Mouse (Mus musculus) cerebellum, postnatal 36 days (tissue): Measurements from ENCODE around the gene Gse1.
"Not testable (repeated sequence)": the region's sequence is repeated elsewhere in the genome, so short reads cannot be mapped to it uniquely, and the experiment has no call there.

Experiments
- DNase-seq, 2 experiments: peaks; one replicate each; pipeline ENCODE4 v3.0.0; 2021 to 2022; ENCODE audit warnings: mixed read lengths in 2 of 2

Gse1 gene

GRCm38 (mm10) chr8:120351332-120352071 lies 123.2 kb downstream of the Gse1 start:
- DNase-seq, result no peak

DNA sequence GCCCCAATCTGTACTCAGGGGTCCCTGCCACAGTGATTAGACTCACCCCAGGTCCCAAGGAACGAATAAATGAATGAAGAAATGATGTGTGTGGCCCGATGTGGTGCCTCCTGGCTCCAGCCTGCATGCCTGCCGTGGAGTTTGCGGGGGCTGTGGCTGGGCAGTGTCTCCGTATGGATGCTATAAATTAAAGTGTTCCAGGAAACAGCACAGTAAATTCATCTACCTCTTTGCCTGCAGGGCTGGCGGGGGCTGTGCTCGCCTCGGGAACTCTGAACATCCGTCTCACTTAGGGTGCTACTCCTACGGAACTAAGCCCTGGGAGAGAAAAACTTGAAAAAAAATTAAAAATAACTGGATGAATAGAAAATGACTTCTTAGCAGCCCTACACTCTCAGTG lies 123.8 kb downstream of the Gse1 start:
- no peak for DNase-seq

- DNase-seq, result no peak
Measured at GRCm38 (mm10) chr8:120356067-120356466, 127.8 kb downstream of the Gse1 start.

DNA sequence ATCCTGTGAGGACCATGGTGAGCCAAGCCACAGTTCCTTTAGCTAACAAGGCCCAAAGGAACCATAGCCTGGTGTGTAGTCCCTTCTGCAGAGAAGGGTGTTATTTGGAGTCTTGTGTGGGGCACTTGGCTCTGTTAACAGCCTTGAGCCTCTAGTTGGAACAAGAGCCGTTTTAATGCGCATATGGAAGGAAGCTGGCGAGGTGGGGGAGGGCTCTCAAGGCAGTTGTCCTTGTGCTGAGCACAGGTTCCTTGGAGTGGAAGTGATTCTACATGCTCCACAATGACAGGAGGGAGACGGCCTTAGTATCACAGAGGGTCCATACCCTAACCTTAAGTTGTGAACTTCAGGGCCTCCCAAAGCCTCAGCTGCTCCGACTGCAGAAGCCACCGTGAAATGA lies 129.2 kb downstream of the Gse1 start:
- no peak for DNase-seq

GRCm38 (mm10) chr8:120361301-120361700 lies 133.0 kb downstream of the Gse1 start:
- peak; percentile 78 to 83 for DNase-seq

GRCm38 (mm10) chr8:120363552-120364071 lies 135.4 kb downstream of the Gse1 start:
- DNase-seq, result no peak

DNA sequence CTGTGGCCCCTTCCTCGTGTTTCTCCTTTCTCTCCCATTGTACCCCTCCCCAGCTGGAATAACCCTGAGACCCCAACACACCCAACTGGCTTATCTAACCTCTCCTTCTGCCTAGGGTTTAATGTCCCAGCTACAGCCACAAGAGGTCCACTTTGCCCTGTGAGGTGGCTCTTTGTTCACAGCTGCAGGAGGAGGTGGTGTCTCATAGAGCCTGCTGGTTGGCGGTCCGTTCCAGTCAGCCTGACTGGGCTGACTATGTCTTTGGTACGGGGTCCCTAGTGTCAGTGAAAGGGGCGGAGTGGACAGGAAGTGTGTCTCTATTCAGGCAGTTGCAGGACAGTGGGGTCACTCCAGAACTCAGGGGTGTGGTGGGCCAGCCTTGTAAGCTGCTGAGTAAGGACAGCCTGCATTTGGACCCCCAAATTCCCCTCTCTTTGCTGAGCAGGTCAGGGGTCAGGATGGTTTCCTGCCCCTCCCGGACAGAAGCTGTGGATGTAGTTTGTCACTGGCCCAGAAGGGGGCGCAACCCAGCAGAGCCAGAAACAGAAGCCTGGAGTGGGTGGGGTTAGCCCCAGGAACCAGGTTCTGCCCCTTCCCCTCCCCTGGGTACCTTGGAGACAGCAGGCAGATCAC lies 136.0 kb downstream of the Gse1 start:
- peak; percentile 55 to 57 for DNase-seq

DNA sequence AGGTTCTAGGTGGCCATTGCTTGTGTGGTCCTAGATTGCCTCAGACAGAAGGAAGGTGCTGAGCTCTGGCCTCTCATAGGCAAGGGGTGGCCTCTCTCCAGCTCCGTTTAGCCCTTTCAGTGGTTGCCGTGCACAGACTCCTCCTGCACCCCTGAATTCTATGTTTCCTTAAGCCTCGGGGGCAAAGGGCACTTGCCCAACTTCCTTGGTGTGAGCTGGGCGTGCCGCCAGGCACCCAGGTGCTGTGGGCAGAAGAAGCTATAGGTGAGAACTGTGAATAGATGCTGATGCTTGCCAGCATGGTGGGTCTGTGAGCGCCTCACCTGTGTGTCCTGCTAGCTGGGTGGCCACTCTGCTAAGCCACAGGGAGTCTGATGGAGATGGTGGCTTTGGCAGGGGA lies 138.6 kb downstream of the Gse1 start:
- no peak for DNase-seq

GRCm38 (mm10) chr8:120368191-120368590 lies 139.9 kb downstream of the Gse1 start:
- not testable (repeated sequence) for DNase-seq

- DNase-seq, result peak; percentile 63 to 80
Measured at GRCm38 (mm10) chr8:120368814-120369649, 140.8 kb downstream of the Gse1 start.

- no peak for DNase-seq
Measured at GRCm38 (mm10) chr8:120369956-120370355, 141.7 kb downstream of the Gse1 start.

- DNase-seq, result no peak
Measured at GRCm38 (mm10) chr8:120370461-120370860, 142.2 kb downstream of the Gse1 start.

DNA sequence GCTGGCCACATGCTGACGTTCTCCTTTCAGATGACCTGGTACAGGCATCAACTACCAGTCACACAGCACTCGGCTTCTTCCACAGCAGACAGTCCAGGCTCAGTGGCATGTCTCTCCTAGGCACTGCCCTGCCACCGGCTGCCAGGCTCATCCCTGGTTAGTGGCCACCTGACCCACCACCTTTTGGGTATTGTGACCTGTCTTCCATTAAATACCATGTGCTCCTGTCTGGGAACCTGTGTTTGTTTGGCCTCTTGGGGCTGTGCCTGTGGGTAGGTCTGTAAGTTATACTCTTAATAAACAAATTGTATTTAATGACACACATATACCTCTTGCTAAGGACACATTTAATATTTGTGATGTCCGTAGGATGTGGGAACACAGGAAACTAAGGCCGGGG lies 142.9 kb downstream of the Gse1 start:
- DNase-seq, result no peak

DNA sequence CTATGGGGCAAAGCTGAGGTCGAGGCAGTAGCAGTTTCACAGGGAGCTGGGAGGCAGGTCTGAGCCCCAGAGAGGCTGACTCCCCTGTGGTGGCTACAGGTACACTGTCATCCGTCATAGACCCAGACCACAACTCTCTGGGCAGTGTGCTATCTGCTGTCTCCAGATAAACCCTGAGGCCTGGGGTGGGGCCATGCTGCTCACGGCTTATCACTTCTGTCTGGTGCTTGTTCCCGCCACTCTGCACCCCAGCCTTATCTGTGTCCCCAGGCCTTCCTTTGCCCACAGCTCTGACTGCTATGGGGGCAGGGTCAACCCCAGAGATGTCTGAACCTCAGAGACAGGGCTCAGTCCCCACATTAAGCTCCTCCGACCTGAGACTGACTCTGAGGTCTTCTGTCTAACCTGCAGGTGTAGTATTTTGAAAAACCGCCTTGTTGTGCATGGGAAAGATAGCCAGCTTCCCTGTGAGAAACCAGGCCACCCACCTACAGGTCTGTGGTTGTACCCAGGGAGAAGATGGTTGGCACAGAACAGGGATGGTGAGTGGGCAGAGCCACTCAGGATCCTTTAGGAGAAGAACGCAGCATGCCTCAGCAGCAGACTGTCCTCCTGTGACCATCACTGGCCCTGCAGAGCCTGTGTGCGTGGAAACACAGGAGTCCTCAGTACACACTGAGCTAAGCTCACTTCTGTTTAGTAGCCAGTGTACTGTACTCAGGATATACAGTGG lies 143.6 kb downstream of the Gse1 start:
- DNase-seq, result no peak

- DNase-seq, result no peak
Measured at GRCm38 (mm10) chr8:120372684-120373083, 144.4 kb downstream of the Gse1 start.

- no peak for DNase-seq
Measured at GRCm38 (mm10) chr8:120373621-120374020, 145.4 kb downstream of the Gse1 start.

- no peak for DNase-seq
Measured at GRCm38 (mm10) chr8:120374070-120374469, 145.8 kb downstream of the Gse1 start.

- DNase-seq, result no peak
Measured at GRCm38 (mm10) chr8:120374514-120374913, 146.3 kb downstream of the Gse1 start.

- no peak for DNase-seq
Measured at GRCm38 (mm10) chr8:120375170-120375569, 146.9 kb downstream of the Gse1 start.

DNA sequence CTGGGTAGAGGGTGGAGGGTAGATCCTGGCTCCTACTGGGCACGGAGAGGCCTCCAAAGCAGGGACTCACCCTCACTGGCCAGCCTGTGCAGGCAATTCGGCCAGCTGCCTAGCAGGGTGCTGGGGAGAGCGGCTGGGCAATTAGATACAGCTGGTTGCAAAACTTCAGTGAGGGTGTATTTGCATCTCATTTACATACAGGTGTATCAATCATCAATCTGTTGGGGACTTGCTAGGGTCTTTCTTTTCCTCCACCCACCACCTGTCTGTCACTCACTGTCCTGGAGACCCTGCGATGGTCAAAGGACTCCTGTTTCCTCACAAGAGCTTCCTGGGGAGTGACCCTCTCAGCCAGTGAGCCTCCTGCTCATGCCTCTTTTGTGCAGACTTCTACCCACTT lies 148.0 kb downstream of the Gse1 start:
- no peak for DNase-seq

GRCm38 (mm10) chr8:120376847-120377802 lies 148.9 kb downstream of the Gse1 start:
- DNase-seq, result no peak
